Mouse (Mus musculus): ENCODE results near the gene S100a7a.

- no peak for TF ChIP-seq POLR2A (IDR thresholded peaks at IDR 0.05; ENCODE audit: control insufficient read depth, low read depth, low read length)
- TF ChIP-seq CTCF (IDR thresholded peaks at IDR 0.05; ENCODE audit: control insufficient read depth, insufficient read depth, insufficient replicate concordance, low read depth, low read length): peak; percentile 55; the same call in 1 of the 2 replicates
Measured at GRCm38 (mm10) chr3:90612728-90613291, 41.0 kb upstream of the S100a7a start, which contains the start of gene S100a6.

All from testis, adult 2 months (tissue).